Mouse (Mus musculus): ENCODE results near the gene Ccr2.
"Not testable (repeated sequence)": the region's sequence is repeated elsewhere in the genome, so short reads cannot be mapped to it uniquely, and the experiment has no call there.

Ccr2 gene

GRCm38 (mm10) chr9:124101723-124102122, at the start of gene Ccr2:
Ccr2 (plus strand) TSS chr9:124101950.
- DNase-seq (ENCODE audit: low read depth, low spot score), result no peak

DNA sequence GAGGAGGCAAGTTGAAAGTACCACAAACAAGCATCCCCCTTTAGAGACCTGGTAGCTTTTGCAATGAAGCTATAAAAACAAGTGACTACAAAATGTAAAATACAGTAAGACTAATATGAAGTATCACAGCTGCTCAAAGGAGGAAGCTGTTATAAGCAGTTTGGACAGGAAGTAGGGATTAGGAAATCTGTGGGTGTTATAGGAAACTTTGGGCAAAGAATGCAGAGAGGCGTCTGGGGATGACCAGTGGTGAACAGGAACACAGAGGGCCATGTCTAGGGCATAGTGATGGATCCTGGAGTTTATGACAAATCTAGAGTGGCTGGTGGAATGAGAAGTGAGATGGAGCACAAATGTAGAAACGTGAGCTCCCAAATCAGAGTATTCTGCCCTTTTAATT, 48.2 kb upstream of the Ccr2 start:
- DNase-seq (ENCODE audit: low read depth, low spot score), result no peak

DNA sequence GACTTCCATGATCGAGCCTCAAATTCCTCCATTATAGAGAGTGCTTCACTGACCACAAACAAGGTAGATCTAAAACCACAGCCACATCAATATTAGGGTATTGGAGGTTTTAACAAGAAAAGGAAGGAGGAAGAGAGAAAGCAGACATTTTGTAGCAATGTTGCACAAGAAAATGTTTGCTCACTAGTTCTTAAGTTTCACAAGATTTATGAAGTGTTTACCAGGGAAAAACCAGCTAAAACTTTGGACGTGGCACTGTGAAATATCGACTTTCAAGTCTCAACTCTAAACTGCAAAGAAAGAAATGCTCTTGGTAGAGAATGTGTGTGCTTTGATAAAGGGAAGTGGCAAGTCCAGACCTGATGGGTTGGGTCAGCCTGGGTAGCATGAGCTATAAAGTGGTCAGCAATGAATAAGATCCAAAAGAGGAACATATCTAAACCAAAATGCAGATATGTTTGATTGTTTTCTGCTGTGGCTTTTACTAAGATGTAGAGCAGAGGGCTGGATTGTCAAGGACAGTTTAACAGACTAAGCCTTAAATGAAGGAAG, 45.5 kb upstream of the Ccr2 start:
- no peak for DNase-seq (ENCODE audit: low read depth, low spot score)

DNA sequence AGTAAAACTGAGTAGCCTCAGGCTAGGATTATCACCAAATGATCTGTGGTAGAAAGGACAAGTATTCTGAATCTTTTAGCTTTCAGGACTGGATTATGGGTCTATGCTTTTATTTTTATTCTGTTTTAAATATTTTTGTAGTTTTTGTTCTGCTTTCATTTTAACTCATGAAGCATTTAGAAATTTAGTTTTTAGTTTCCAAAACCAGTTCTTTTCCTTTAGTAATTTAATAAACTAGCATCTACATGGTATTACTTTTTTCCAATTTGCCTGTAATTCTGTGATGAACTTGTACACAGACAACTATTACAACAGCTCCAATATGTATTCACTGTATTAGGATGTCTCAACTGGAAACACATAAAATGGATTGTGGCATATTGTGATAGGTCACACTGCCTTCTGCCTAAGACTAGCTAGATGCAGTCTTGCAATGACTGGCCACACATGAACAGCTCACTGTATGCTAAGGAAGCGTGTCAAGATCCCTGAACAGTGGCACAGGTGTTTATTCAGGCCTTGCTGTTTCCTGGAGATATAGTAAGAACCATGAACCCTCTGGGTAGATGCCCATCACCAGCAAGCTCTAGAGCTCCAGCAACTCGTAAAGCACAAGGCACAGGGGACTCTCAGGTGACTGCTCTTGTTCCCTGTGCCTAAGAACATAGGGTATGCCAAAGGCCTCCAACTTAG, 41.9 kb upstream of the Ccr2 start:
- no peak for DNase-seq (ENCODE audit: low read depth, low spot score)

GRCm38 (mm10) chr9:124061474-124062432, 40.0 kb upstream of the Ccr2 start:
- DNase-seq (ENCODE audit: low read depth, low spot score), result not testable (repeated sequence)

- no peak for DNase-seq (ENCODE audit: low read depth, low spot score)
These were observed 35.1 kb upstream of the Ccr2 start for GRCm38 (mm10) chr9:124066572-124067103.

DNA sequence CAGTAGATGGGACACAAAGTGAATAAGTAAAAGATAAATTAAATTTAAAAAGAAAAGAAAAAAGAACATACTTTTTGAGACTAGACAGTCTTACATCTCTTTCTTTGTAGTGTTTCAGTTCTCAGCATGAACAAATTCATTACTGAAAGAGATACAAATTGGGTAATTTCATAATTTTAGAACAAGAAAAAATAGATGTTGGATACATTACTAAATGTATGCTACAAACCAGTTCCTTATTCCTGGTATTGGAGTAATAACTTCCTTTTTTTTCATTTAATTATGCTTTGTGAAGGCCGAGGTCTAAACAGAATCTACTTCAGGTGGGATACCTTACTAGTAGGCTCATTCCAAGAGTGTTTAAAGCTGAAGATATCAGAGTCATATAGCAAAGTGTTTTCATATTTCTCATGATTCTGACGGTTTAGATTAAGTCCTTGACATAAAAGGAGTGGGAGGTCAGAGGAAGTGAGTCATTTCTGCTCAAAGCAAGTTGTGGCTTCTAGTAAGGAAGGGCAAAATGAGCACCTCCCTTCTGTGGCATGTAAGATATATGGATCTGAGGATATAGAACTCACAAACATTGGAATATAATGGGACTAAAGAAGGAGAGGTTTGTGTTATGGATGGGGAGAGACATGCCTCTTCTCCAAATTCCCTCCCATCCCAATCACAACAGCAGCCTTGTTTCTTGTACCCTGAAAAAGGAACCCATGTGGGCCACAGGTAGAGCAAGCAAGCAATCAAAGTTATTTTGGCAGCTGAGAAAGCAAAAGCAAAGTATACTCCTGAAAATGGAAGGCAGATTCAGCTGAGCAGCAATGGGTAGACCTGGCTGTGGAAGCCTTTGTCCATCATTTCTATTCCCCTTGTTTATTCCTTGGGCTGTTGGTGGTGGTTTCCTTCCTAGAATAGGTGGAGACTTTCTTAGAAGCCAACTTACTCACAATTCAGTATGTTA, 33.4 kb upstream of the Ccr2 start:
- peak; percentile 79 for DNase-seq (ENCODE audit: low read depth, low spot score)

- DNase-seq (ENCODE audit: low read depth, low spot score), result peak; percentile 27
These were observed 30.2 kb upstream of the Ccr2 start for GRCm38 (mm10) chr9:124071506-124071905.

GRCm38 (mm10) chr9:124079803-124080202, 21.9 kb upstream of the Ccr2 start:
- peak; percentile 52 for DNase-seq (ENCODE audit: low read depth, low spot score)

GRCm38 (mm10) chr9:124080471-124080870, 21.3 kb upstream of the Ccr2 start:
- DNase-seq (ENCODE audit: low read depth, low spot score), result not testable (repeated sequence)

DNA sequence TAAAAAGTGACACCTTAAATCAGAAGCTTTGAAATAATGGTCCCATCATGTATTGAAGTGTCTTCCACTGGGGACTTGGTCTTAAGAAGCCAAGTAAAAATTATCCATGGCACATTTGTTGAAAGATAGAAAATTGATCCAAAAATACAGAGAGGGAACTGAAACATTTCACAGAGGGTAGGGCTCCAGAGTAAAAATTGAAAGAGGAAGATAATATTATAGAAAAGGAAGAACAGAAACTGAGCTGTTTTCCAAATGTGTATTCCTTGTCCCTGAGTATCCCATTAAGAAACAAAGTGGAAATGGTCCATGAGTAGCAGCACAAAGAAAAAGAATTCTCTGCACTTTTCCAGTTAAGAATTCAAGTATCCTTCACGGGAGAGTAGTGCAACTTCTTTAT, 11.3 kb upstream of the Ccr2 start:
- no peak for DNase-seq (ENCODE audit: low read depth, low spot score)

- no peak for DNase-seq (ENCODE audit: low read depth, low spot score)
These were observed 2.6 kb upstream of the Ccr2 start for GRCm38 (mm10) chr9:124099127-124099526.

- peak; percentile 49 for DNase-seq (ENCODE audit: low read depth, low spot score)
These were observed 1.4 kb upstream of the Ccr2 start for GRCm38 (mm10) chr9:124100357-124100756.

- no peak for DNase-seq (ENCODE audit: low read depth, low spot score)
These were observed 1.4 kb downstream of the Ccr2 start for GRCm38 (mm10) chr9:124103199-124103598.

GRCm38 (mm10) chr9:124105196-124105595, 3.4 kb downstream of the Ccr2 start:
- DNase-seq (ENCODE audit: low read depth, low spot score), result no peak

GRCm38 (mm10) chr9:124107232-124107631, 5.5 kb downstream of the Ccr2 start:
- no peak for DNase-seq (ENCODE audit: low read depth, low spot score)

DNA sequence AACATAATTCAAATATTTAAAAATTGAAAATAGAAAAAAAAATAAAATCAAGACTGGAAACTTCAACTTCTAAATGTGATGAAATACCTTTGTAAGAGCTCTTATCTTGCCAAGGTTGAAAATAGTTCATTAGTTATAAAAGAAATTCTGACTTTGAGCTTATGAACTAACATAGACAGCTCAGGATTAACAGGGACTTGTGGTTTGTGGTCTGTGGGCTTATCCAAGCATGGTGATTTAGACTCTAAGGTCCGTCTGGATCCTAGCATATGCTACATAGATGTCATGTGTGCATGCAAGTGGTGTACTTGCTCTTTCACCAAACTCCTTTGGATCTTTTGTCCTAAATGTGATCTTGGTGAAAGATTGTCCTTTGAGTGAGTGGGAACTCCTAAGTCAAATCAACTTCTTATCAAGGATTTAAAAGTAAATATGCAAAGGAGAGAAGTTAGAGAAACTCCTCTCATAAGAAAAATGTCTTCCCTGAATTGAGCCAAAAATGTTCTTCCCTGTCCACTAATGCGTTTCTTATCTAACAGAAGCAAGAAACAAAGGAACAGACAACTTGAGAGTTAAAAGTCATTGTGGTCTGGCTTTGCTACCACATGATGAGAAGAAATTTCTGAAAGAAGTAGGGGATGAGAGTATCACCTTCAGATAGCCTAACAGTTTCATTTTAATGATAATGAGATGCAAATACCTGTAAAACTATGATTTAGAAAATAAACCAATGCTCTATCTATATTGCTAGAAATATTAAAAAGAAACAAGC, 6.8 kb downstream of the Ccr2 start:
- no peak for DNase-seq (ENCODE audit: low read depth, low spot score)

- no peak for DNase-seq (ENCODE audit: low read depth, low spot score)
These were observed 10.2 kb downstream of the Ccr2 start for GRCm38 (mm10) chr9:124111997-124112396.

GRCm38 (mm10) chr9:124112591-124113239, 11.0 kb downstream of the Ccr2 start:
- no peak for DNase-seq (ENCODE audit: low read depth, low spot score)

DNA sequence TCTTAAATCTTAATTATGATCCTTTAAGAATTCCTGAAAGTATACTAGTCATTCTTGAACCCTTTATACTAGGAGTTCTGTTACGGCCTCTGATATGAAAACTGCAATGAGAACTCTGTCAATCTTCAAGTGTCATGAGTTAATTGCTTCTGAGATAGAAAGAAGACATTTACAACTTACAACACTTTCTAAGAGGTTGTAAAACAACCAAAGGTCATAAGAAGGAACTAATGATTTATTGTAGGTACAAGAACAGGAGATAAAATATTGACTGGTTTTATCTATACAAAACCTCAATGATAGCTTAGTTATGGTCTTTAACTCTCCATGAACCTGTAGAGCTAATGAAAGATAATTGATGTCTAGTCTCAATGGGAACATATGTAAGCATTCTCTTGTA, 12.0 kb downstream of the Ccr2 start:
- DNase-seq (ENCODE audit: low read depth, low spot score), result no peak

Data from CD4-positive, CD25-positive, alpha-beta regulatory T cell, adult 2 months (primary cell).